Comparison of ENCODE assay signal across 18 mouse cellular contexts in the genomic region with DNA sequence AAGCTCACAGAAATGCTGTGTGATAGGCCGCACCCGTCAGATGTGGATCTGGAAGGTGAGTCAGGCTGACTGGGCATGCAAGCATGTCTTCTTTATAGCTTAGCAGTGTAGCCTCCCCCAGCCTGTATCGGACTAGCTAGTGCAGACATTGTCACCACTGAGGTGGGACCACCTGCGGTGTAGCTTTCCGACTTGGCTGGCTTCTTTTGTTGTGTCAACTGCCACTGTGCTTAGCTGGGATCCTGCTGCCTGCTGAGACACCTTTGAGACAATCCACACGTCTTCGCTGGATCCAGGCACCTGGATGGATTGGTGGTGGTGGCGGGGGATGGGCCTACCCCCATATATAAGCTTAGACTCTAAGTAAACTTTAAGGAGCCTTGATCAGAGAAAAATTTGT.
"Had no signal": no experiment of that assay in that cellular context is flagged by ENCODE, and none has a peak within 500 bp of the region (broad histone marks: within the 10 kb centered on the region; RNA-seq: fewer than 3 reads in every experiment).

No protein-coding gene starts in this region.

- H3K9me3 ChIP-seq: lung, embryonic 15.5 days; midbrain, embryonic 13.5 days; midbrain, embryonic 15.5 days; neural tube, embryonic 13.5 days; neural tube, embryonic 15.5 days had no signal

- H3K27me3 ChIP-seq: lung, embryonic 15.5 days; megakaryocyte, embryonic 14.5 days; midbrain, embryonic 13.5 days; midbrain, embryonic 15.5 days; neural tube, embryonic 13.5 days; neural tube, embryonic 15.5 days had no signal

- DNase-seq: lung, adult 2 months; lung, postnatal 14 days; lung, postnatal 36 days; retina, postnatal 1 day; right cerebral cortex, adult 18-20 months; right cerebral cortex, postnatal 25 days; right cerebral cortex, postnatal 4 days; spleen, adult 18-20 months; thymus, adult 18-20 months; thymus, postnatal 14 days; thymus, postnatal 36 days had no signal

- H3K9ac ChIP-seq: lung, embryonic 15.5 days; midbrain, embryonic 13.5 days; midbrain, embryonic 15.5 days; neural tube, embryonic 13.5 days; neural tube, embryonic 15.5 days had no signal

- H3K4me1 ChIP-seq: megakaryocyte, embryonic 14.5 days; midbrain, embryonic 13.5 days; midbrain, embryonic 15.5 days; neural tube, embryonic 13.5 days; neural tube, embryonic 15.5 days had no signal

- H3K27ac ChIP-seq: lung, embryonic 15.5 days; macrophage; midbrain, embryonic 13.5 days; midbrain, embryonic 15.5 days; neural tube, embryonic 13.5 days; neural tube, embryonic 15.5 days had no signal

- H3K4me3 ChIP-seq: lung, embryonic 15.5 days; megakaryocyte, embryonic 14.5 days; midbrain, embryonic 13.5 days; midbrain, embryonic 15.5 days; neural tube, embryonic 13.5 days; neural tube, embryonic 15.5 days had no signal

- H3K36me3 ChIP-seq: lung, embryonic 15.5 days; midbrain, embryonic 13.5 days; midbrain, embryonic 15.5 days; neural tube, embryonic 13.5 days; neural tube, embryonic 15.5 days had no signal
